Mouse (Mus musculus) embryonic facial prominence, embryonic 11.5 days (tissue): ENCODE data around the gene Tsen54. TPM values are rescaled to one million over a fixed set of nuclear protein-coding genes. Genes with fewer than 3 reads are reported as not detected.

Experiments used
- ATAC-seq: fragments of 200-750 bp; cut with Nextera tagmentation; replicated peaks from 2 replicates; pipeline ENCODE4 v1.8.0; 2017; ENCODE audit warnings: low read depth; ENCODE audit not compliant: insufficient number of reproducible peaks, low FRiP score, low TSS enrichment
- DNase-seq: peaks from one replicate; pipeline ENCODE4 v3.0.0-alpha.2; 2015; ENCODE audit warnings: low spot score
- H3K27ac ChIP-seq: fragments of 300-500 bp; sonication (generic); replicated peaks from 2 replicates; pipeline ENCODE4 v1.5.1; 2014; ENCODE audit warnings: mild to moderate bottlenecking, low read depth, low read length, control low read depth
- H3K27me3 ChIP-seq: fragments of 300-500 bp; sonication (generic); 2 replicates; pipeline ENCODE4 v1.6.1; 2014; ENCODE audit warnings: mild to moderate bottlenecking, low read length, moderate library complexity, mixed read lengths; ENCODE audit not compliant: control insufficient read depth, insufficient read depth
- H3K36me3 ChIP-seq: fragments of 300-500 bp; sonication (generic); replicated peaks from 2 replicates; pipeline ENCODE4 v1.6.1; 2014; ENCODE audit warnings: low read depth, mild to moderate bottlenecking, low read length, moderate library complexity, mixed read lengths; ENCODE audit not compliant: control insufficient read depth, insufficient read depth
- H3K4me1 ChIP-seq: fragments of 300-500 bp; sonication (generic); 2 replicates; pipeline ENCODE4 v1.6.1; 2014; ENCODE audit warnings: low read length, mixed read lengths; ENCODE audit not compliant: control insufficient read depth, insufficient read depth
- H3K4me2 ChIP-seq: fragments of 300-500 bp; sonication (generic); 2 replicates; pipeline ENCODE4 v1.6.1; 2014; ENCODE audit warnings: low read depth, mild to moderate bottlenecking, control low read depth, low read length, moderate library complexity
- H3K4me3 ChIP-seq: fragments of 300-500 bp; sonication (generic); 2 replicates; pipeline ENCODE4 v1.5.1; 2014; ENCODE audit warnings: low read depth, low read length, control low read depth
- H3K9ac ChIP-seq: fragments of 300-500 bp; sonication (generic); replicated peaks from 2 replicates; pipeline ENCODE4 v1.6.1; 2014; ENCODE audit warnings: mild to moderate bottlenecking, control low read depth, low read length
- H3K9me3 ChIP-seq: fragments of 300-500 bp; sonication (generic); replicated peaks from 2 replicates; pipeline ENCODE4 v1.6.1; 2016; ENCODE audit warnings: mild to moderate bottlenecking, low read length, inconsistent platforms, mixed read lengths; ENCODE audit not compliant: control insufficient read depth
- WGBS: fragments of 180-500 bp; shearing (Covaris S2); extraction: QIAGEN DNeasy Blood & Tissue Kit; methylation state at CpG from one replicate; pipeline ENCODE4 v1.1.7; 2014; 5-methylcytosine and 5-hydroxymethylcytosine counted together
- polyA plus RNA-seq: library from polyadenylated mRNA; unstranded; fragments of >200 nt; fragmentation: Nextera tagmentation; extraction: Ambion mirVana; gene quantifications from 2 replicates; pipeline ENCODE4 v1.2.1, GENCODE M21; 2014

The Tsen54 gene
- polyA plus RNA-seq, 1 experiment from 2014 or later = 22.2 TPM

DNA sequence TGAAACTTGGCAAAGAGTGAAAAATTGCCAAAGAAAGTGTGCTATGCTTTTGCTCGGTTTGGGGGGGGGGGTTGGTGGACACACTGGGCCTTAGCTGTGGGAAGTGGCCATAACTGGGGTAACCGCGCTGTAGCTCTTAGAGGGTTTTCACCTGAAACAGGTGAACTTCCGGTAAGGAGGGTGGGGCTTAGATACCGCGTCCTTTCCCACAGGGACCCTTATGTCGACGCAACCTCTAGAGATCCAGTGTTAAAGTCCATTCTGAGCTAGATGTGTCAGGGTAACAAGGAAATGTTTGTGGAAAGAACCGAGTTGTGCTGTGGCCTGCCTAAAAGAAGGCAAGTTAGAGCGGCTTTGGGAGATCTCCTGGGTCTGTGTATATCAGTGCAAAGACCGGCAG, 10.3 kb downstream of the Tsen54 start:
- Histone ChIP-seq H3K4me3 (peak overlapping the region; percentile 65), H3K27me3 (peaks cover 13% of the 10 kb centered on the region), H3K9ac (peak overlapping the region; percentile 61; the same call in 1 of the 2 replicates), H3K36me3 (peaks cover 6% of the 10 kb centered on the region; the same call in 1 of the 2 replicates), H3K27ac (no peak overlapping the region), H3K4me1 (no peaks in the 10 kb centered on the region), H3K4me2 (peak overlapping the region; percentile 96), H3K9me3 (no peaks in the 10 kb centered on the region)
- no peak for DNase-seq
- 11% methylated on average over 11 of the region's 11 CpGs for WGBS
- no peak for ATAC-seq

- H3K4me2 ChIP-seq = no peak overlapping the region
- H3K9me3 ChIP-seq = no peaks in the 10 kb centered on the region
- no peaks in the 10 kb centered on the region for H3K4me1 ChIP-seq
- peaks cover 13% of the 10 kb centered on the region for H3K27me3 ChIP-seq
- no peak overlapping the region for H3K4me3 ChIP-seq
- H3K36me3 ChIP-seq = no peaks in the 10 kb centered on the region
- no peak overlapping the region for H3K9ac ChIP-seq
- no peak overlapping the region for H3K27ac ChIP-seq
- 40% methylated on average over 5 of the region's 5 CpGs for WGBS
- ATAC-seq (no peak), DNase-seq (no peak)
Measured at GRCm38 (mm10) chr11:115826487-115826886, 12.0 kb downstream of the Tsen54 start.

- no peaks in the 10 kb centered on the region for H3K9me3 ChIP-seq
- H3K4me3 ChIP-seq = no peak overlapping the region
- H3K9ac ChIP-seq = no peak overlapping the region
- peaks cover 3% of the 10 kb centered on the region; the same call in 1 of the 2 replicates for H3K4me1 ChIP-seq
- H3K27ac ChIP-seq = no peak overlapping the region
- no peak overlapping the region for H3K4me2 ChIP-seq
- ATAC-seq = no peak
- no peaks in the 10 kb centered on the region for H3K36me3 ChIP-seq
- H3K27me3 ChIP-seq = peaks cover 13% of the 10 kb centered on the region
- no peak for DNase-seq
- WGBS = 86% methylated on average over 6 of the region's 6 CpGs
Measured at GRCm38 (mm10) chr11:115827624-115828023, 13.1 kb downstream of the Tsen54 start.

DNA sequence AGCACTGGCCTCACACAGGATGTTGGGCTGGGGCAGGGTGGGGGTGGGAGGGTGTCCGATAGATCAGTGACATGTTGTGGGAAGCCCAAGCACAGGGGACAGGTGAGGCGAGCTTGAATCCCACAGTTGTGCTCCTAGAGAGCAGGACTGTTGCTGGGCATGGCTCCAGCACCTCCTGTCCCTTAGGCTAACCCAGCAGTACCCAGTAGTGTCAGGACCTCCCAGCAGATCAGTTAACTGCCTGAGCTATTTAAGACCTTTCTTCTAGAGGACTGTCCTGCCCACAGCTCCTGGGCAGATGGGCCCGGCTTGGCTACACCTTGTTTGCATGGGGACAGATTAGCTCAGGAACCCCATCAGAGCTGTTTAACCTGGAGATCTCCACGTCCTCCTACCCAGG, 14.5 kb downstream of the Tsen54 start:
- WGBS = 55% methylated on average over 4 of the region's 4 CpGs
- H3K4me1 ChIP-seq = peaks cover 5% of the 10 kb centered on the region
- DNase-seq = no peak
- H3K27me3 ChIP-seq = peaks cover 12% of the 10 kb centered on the region
- no peak overlapping the region for H3K27ac ChIP-seq
- H3K9me3 ChIP-seq = no peaks in the 10 kb centered on the region
- no peaks in the 10 kb centered on the region for H3K36me3 ChIP-seq
- no peak overlapping the region for H3K9ac ChIP-seq
- no peak for ATAC-seq
- H3K4me3 ChIP-seq = no peak overlapping the region
- H3K4me2 ChIP-seq = no peak overlapping the region

GRCm38 (mm10) chr11:115830550-115831325, 16.2 kb downstream of the Tsen54 start:
- H3K27me3 ChIP-seq = 0 out of 2 replicates have a peak, but pooled peaks cover 3% of the 10 kb centered on the region
- H3K27ac ChIP-seq = no peak overlapping the region
- no peak for DNase-seq

GRCm38 (mm10) chr11:115831518-115831917, 17.0 kb downstream of the Tsen54 start:
- H3K27me3 ChIP-seq = no peaks in the 10 kb centered on the region
- DNase-seq (no peak), ATAC-seq (no peak)
- H3K4me2 ChIP-seq = no peak overlapping the region
- H3K9ac ChIP-seq = no peak overlapping the region
- H3K4me1 ChIP-seq = peaks cover 5% of the 10 kb centered on the region
- H3K27ac ChIP-seq = no peak overlapping the region
- WGBS = 37% methylated on average over 3 of the region's 3 CpGs
- H3K36me3 ChIP-seq = no peaks in the 10 kb centered on the region
- H3K9me3 ChIP-seq = no peaks in the 10 kb centered on the region
- no peak overlapping the region for H3K4me3 ChIP-seq

More at GRCm38 (mm10) chr11:115830550-115831325, 16.2 kb downstream of the Tsen54 start:
- Histone ChIP-seq H3K4me3 (no peak overlapping the region), H3K9ac (no peak overlapping the region), H3K4me1 (peaks cover 5% of the 10 kb centered on the region), H3K36me3 (no peaks in the 10 kb centered on the region), H3K9me3 (no peaks in the 10 kb centered on the region), H3K4me2 (no peak overlapping the region)
- 18% methylated on average over 25 of the region's 25 CpGs for WGBS
- no peak for ATAC-seq

GRCm38 (mm10) chr11:115832064-115832463, 17.5 kb downstream of the Tsen54 start:
- no peak overlapping the region for H3K4me3 ChIP-seq
- no peak overlapping the region for H3K4me2 ChIP-seq
- DNase-seq (no peak), ATAC-seq (no peak)
- H3K27me3 ChIP-seq = no peaks in the 10 kb centered on the region
- WGBS = 60% methylated on average over 6 of the region's 6 CpGs
- peaks cover 5% of the 10 kb centered on the region for H3K4me1 ChIP-seq
- no peak overlapping the region for H3K27ac ChIP-seq
- H3K9me3 ChIP-seq = no peaks in the 10 kb centered on the region
- no peak overlapping the region for H3K9ac ChIP-seq
- no peaks in the 10 kb centered on the region for H3K36me3 ChIP-seq

- Histone ChIP-seq H3K4me1 (peaks cover 5% of the 10 kb centered on the region), H3K27me3 (no peaks in the 10 kb centered on the region), H3K4me3 (no peak overlapping the region), H3K4me2 (no peak overlapping the region), H3K9ac (no peak overlapping the region), H3K9me3 (no peaks in the 10 kb centered on the region), H3K27ac (no peak overlapping the region), H3K36me3 (no peaks in the 10 kb centered on the region)
- DNase-seq = peak; percentile 55
- 5% methylated on average over 8 of the region's 8 CpGs for WGBS
- ATAC-seq = no peak
Measured at GRCm38 (mm10) chr11:115832523-115832922, 18.0 kb downstream of the Tsen54 start.
